Mouse (Mus musculus) midbrain, embryonic 10.5 days (tissue): Measurements from ENCODE around the gene Otud3. TPM values are rescaled to one million over a fixed set of nuclear protein-coding genes. Genes with fewer than 3 reads are reported as not detected.
"Not testable (repeated sequence)": the region's sequence is repeated elsewhere in the genome, so short reads cannot be mapped to it uniquely, and the experiment has no call there.

Experiments used
- DNase-seq: peaks from one replicate; pipeline ENCODE4 v3.0.0-alpha.2; 2017; ENCODE audit warnings: low spot score
- H3K27ac ChIP-seq: fragments of 300-500 bp; sonication (generic); replicated peaks from 2 replicates; pipeline ENCODE4 v1.5.1; 2016; ENCODE audit warnings: mild to moderate bottlenecking
- H3K27me3 ChIP-seq: fragments of 300-500 bp; sonication (generic); 2 replicates; pipeline ENCODE4 v1.6.1; 2016; ENCODE audit warnings: low read depth, mild to moderate bottlenecking; ENCODE audit not compliant: poor library complexity, severe bottlenecking
- H3K36me3 ChIP-seq: fragments of 300-500 bp; sonication (generic); 2 replicates; pipeline ENCODE4 v1.6.1; 2016; ENCODE audit warnings: mild to moderate bottlenecking, moderate library complexity
- H3K4me1 ChIP-seq: fragments of 300-500 bp; sonication (generic); 2 replicates; pipeline ENCODE4 v1.6.1; 2016
- H3K4me3 ChIP-seq: fragments of 300-500 bp; sonication (generic); 2 replicates; pipeline ENCODE4 v1.5.1; 2016; ENCODE audit warnings: mild to moderate bottlenecking, moderate library complexity
- H3K9me3 ChIP-seq: fragments of 300-500 bp; sonication (generic); replicated peaks from 2 replicates; pipeline ENCODE4 v1.6.1; 2016; ENCODE audit warnings: mild to moderate bottlenecking
- WGBS: fragments of 180-500 bp; shearing (Covaris S2); methylation state at CpG from one replicate; pipeline ENCODE4 v1.1.7; 2016; 5-methylcytosine and 5-hydroxymethylcytosine counted together
- polyA plus RNA-seq: library from polyadenylated mRNA; unstranded; fragments of >200 nt; fragmentation: Nextera tagmentation; extraction: Ambion mirVana; gene quantifications from 2 replicates; pipeline ENCODE4 v1.2.1, GENCODE M21; 2016

Otud3 gene
- polyA plus RNA-seq, 1 experiment from 2014 or later: 3.0 TPM

- DNase-seq: no peak
- Histone ChIP-seq H3K27me3 (peaks cover 37% of the 10 kb centered on the region), H3K9me3 (no peaks in the 10 kb centered on the region), H3K4me1 (peaks cover 20% of the 10 kb centered on the region), H3K27ac (no peak overlapping the region), H3K4me3 (no peak overlapping the region), H3K36me3 (no peaks in the 10 kb centered on the region)
- 84% methylated on average over 7 of the region's 7 CpGs for WGBS
Observed at GRCm38 (mm10) chr4:138880811-138881584, 32.7 kb downstream of the Otud3 start.

GRCm38 (mm10) chr4:138879808-138880207 lies 33.9 kb downstream of the Otud3 start:
- Histone ChIP-seq H3K9me3 (no peaks in the 10 kb centered on the region), H3K4me1 (peaks cover 20% of the 10 kb centered on the region), H3K36me3 (no peaks in the 10 kb centered on the region), H3K27me3 (peaks cover 37% of the 10 kb centered on the region), H3K4me3 (no peak overlapping the region), H3K27ac (no peak overlapping the region)
- 93% methylated on average over 11 of the region's 11 CpGs for WGBS
- no peak for DNase-seq

- H3K27ac ChIP-seq: 0 out of 2 replicates have a peak overlapping the region, but pooled peaks have one; percentile 15
- H3K4me3 ChIP-seq: no peak overlapping the region
- H3K4me1 ChIP-seq: peaks cover 20% of the 10 kb centered on the region
- H3K9me3 ChIP-seq: no peaks in the 10 kb centered on the region
- H3K27me3 ChIP-seq: peaks cover 37% of the 10 kb centered on the region
- no peak for DNase-seq
- no peaks in the 10 kb centered on the region for H3K36me3 ChIP-seq
- WGBS: 75% methylated on average over 8 of the region's 8 CpGs
Observed at GRCm38 (mm10) chr4:138878783-138879182, 35.0 kb downstream of the Otud3 start.

GRCm38 (mm10) chr4:138877731-138878130 lies 36.0 kb downstream of the Otud3 start, which contains the start of gene Pla2g2e:
Gene Pla2g2e, plus strand, starts transcription at chr4:138877942.
- Histone ChIP-seq H3K27ac (0 out of 2 replicates have a peak within 1 kb of the TSS, but pooled peaks have one; percentile 15), H3K9me3 (no peaks in the 10 kb centered on the region; the same call in 1 of the 2 replicates), H3K4me1 (peaks cover 20% of the 10 kb centered on the region), H3K36me3 (no peaks in the 10 kb centered on the region), H3K4me3 (no peak within 1 kb of the TSS), H3K27me3 (peaks cover 33% of the 10 kb centered on the region)
- 85% methylated on average over 4 of the region's 4 CpGs for WGBS
- no peak for DNase-seq

- H3K4me3 ChIP-seq: no peak overlapping the region
- H3K36me3 ChIP-seq: no peaks in the 10 kb centered on the region
- H3K27me3 ChIP-seq: peaks cover 16% of the 10 kb centered on the region; the same call in 1 of the 2 replicates
- H3K4me1 ChIP-seq: peaks cover 12% of the 10 kb centered on the region; the same call in 1 of the 2 replicates
- no peaks in the 10 kb centered on the region; the same call in 1 of the 2 replicates for H3K9me3 ChIP-seq
- 94% methylated on average over 2 of the region's 2 CpGs for WGBS
- no peak for DNase-seq
- H3K27ac ChIP-seq: no peak overlapping the region
Observed at GRCm38 (mm10) chr4:138875986-138876385, 37.8 kb downstream of the Otud3 start.

GRCm38 (mm10) chr4:138875275-138875674 lies 38.5 kb downstream of the Otud3 start:
- not testable (repeated sequence) for H3K27me3 ChIP-seq, H3K4me3 ChIP-seq, H3K27ac ChIP-seq, H3K36me3 ChIP-seq, DNase-seq, H3K9me3 ChIP-seq
- peaks cover 12% of the 10 kb centered on the region; the same call in 1 of the 2 replicates for H3K4me1 ChIP-seq
- 86% methylated on average over 2 of the region's 2 CpGs for WGBS

- no peak for DNase-seq
- no peaks in the 10 kb centered on the region for H3K36me3 ChIP-seq
- peaks cover 6% of the 10 kb centered on the region; the same call in 1 of the 2 replicates for H3K4me1 ChIP-seq
- 87% methylated on average over 6 of the region's 6 CpGs for WGBS
- no peaks in the 10 kb centered on the region for H3K27me3 ChIP-seq
- H3K27ac ChIP-seq: no peak within 1 kb of the TSS
- H3K9me3 ChIP-seq: no peaks in the 10 kb centered on the region; the same call in 1 of the 2 replicates
- no peak within 1 kb of the TSS for H3K4me3 ChIP-seq
Observed at GRCm38 (mm10) chr4:138873864-138874263, 39.9 kb downstream of the Otud3 start, which contains the start of gene Gm13030. Gene Gm13030, minus strand, starts transcription at chr4:138873964.

- DNase-seq: no peak
- 58% methylated on average over 8 of the region's 8 CpGs for WGBS
Observed at GRCm38 (mm10) chr4:138868666-138869065, 45.1 kb downstream of the Otud3 start.

GRCm38 (mm10) chr4:138866413-138866812 lies 47.3 kb downstream of the Otud3 start:
- Histone ChIP-seq H3K27me3 (no peaks in the 10 kb centered on the region), H3K27ac (no peak overlapping the region), H3K36me3 (no peaks in the 10 kb centered on the region), H3K4me3 (no peak overlapping the region), H3K9me3 (no peaks in the 10 kb centered on the region), H3K4me1 (peaks cover 11% of the 10 kb centered on the region; the same call in 1 of the 2 replicates)
- DNase-seq: peak; percentile 71
- 14% methylated on average over 7 of the region's 7 CpGs for WGBS

More at GRCm38 (mm10) chr4:138868666-138869065, 45.1 kb downstream of the Otud3 start:
- Histone ChIP-seq H3K27me3 (no peaks in the 10 kb centered on the region), H3K4me3 (no peak overlapping the region), H3K36me3 (no peaks in the 10 kb centered on the region), H3K9me3 (no peaks in the 10 kb centered on the region; the same call in 1 of the 2 replicates), H3K27ac (no peak overlapping the region), H3K4me1 (peaks cover 11% of the 10 kb centered on the region; the same call in 1 of the 2 replicates)

GRCm38 (mm10) chr4:138865991-138866390 lies 47.8 kb downstream of the Otud3 start:
- WGBS: 73% methylated on average over 6 of the region's 6 CpGs
- H3K4me3 ChIP-seq: no peak overlapping the region

GRCm38 (mm10) chr4:138865092-138865491 lies 48.7 kb downstream of the Otud3 start:
- DNase-seq: no peak
- no peaks in the 10 kb centered on the region for H3K9me3 ChIP-seq
- WGBS: 68% methylated on average over 5 of the region's 5 CpGs
- H3K4me3 ChIP-seq: no peak overlapping the region
- peaks cover 11% of the 10 kb centered on the region; the same call in 1 of the 2 replicates for H3K4me1 ChIP-seq
- no peak overlapping the region for H3K27ac ChIP-seq
- H3K27me3 ChIP-seq: no peaks in the 10 kb centered on the region
- H3K36me3 ChIP-seq: no peaks in the 10 kb centered on the region

More at GRCm38 (mm10) chr4:138865991-138866390, 47.8 kb downstream of the Otud3 start:
- Histone ChIP-seq H3K27me3 (no peaks in the 10 kb centered on the region), H3K9me3 (no peaks in the 10 kb centered on the region), H3K4me1 (peaks cover 11% of the 10 kb centered on the region; the same call in 1 of the 2 replicates), H3K27ac (no peak overlapping the region), H3K36me3 (no peaks in the 10 kb centered on the region)
- no peak for DNase-seq

GRCm38 (mm10) chr4:138863344-138863998 lies 50.3 kb downstream of the Otud3 start, which contains the start of gene Pla2g5:
Gene Pla2g5, minus strand, starts transcription at chr4:138863482.
- whole genome bisulfite sequencing: 77% methylated on average over 10 of the region's 10 CpGs
- Histone ChIP-seq H3K27ac (no peak within 1 kb of the TSS), H3K27me3 (no peaks in the 10 kb centered on the region), H3K4me3 (no peak within 1 kb of the TSS), H3K9me3 (no peaks in the 10 kb centered on the region), H3K4me1 (peaks cover 19% of the 10 kb centered on the region), H3K36me3 (no peaks in the 10 kb centered on the region)
- DNase-seq: no peak
